Mouse (Mus musculus) spleen, adult 2 months (tissue): ENCODE data around the gene Traf3ip2.

Experiments used
- CTCF ChIP-seq: fragments of 200-500 bp; IDR thresholded peaks from 2 replicates; pipeline ENCODE4 v1.5.1; 2011; ENCODE audit warnings: mild to moderate bottlenecking, inconsistent platforms; ENCODE audit not compliant: insufficient read depth, insufficient read length, insufficient replicate concordance; ENCODE audit errors: extremely low read depth
- POLR2A ChIP-seq: fragments of 200-500 bp; IDR thresholded peaks from 2 replicates; pipeline ENCODE4 v1.6.1; 2011; ENCODE audit warnings: low read depth, low read length, inconsistent platforms

DNA sequence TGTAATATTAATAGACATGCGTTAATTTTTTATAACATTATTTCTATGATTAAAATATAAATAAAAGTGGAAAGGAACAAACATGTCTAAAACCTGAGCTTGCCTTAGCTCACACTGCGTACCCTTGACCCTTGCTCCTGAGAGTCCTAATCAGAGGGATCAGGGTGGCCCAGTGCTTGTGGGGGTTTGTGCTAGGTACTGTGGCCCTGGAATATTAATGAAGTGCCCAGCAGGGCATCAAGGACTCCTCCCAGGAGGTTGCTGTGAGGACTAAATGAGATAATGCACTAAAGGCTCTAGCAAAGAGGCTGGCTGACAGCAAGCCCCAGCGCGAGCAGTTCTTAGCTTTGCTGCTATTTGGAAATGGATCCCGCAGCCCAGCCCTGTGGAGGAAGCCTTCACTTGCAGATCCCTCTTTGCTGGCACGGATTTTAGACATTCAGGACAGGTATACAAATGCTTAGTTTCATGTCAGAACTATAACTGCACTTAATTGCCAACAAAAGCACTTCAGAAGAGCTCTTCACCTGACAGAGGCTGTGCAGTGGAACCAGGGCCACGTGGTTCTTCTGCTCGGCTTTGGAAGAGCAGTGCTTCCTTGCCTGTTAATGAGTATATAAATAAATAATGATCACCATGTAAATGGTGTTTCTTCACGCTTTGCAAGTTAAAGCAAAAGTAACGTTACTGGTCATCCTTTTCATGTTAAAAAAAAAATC lies 16.2 kb downstream of the Traf3ip2 start:
- no peak for TF ChIP-seq CTCF
- TF ChIP-seq POLR2A = no peak
